Mouse (Mus musculus) frontal cortex, adult 2 months (tissue): Measurements from ENCODE around the gene Fkbp7. TPM values are rescaled to one million over a fixed set of nuclear protein-coding genes. Genes with fewer than 3 reads are reported as not detected.

Experiments
- polyA plus RNA-seq: library from polyadenylated mRNA; depleted of rRNA; stranded (reverse); fragments of >200 nt; gene quantifications from 2 replicates; pipeline ENCODE4 v1.2.3, GENCODE M21; 2012; rRNA removed

The Fkbp7 gene
- polyA plus RNA-seq, 1 experiment = 9.2 TPM

Other genes with a start within 250 kb of the Fkbp7 start
- 23.2 and 26.8 TPM in 2 replicates for gene Prkra, start 25.1 kb downstream of the Fkbp7 start, polyA plus RNA-seq
- gene Pjvk, start 24.6 kb downstream of the Fkbp7 start, polyA plus RNA-seq = 0.06 and 0.40 TPM in 2 replicates
- gene Plekha3, start 2.2 kb upstream of the Fkbp7 start, polyA plus RNA-seq = 32.7 and 34.0 TPM in 2 replicates